Mouse (Mus musculus): Measurements from ENCODE around the gene Smyd4.

DNA sequence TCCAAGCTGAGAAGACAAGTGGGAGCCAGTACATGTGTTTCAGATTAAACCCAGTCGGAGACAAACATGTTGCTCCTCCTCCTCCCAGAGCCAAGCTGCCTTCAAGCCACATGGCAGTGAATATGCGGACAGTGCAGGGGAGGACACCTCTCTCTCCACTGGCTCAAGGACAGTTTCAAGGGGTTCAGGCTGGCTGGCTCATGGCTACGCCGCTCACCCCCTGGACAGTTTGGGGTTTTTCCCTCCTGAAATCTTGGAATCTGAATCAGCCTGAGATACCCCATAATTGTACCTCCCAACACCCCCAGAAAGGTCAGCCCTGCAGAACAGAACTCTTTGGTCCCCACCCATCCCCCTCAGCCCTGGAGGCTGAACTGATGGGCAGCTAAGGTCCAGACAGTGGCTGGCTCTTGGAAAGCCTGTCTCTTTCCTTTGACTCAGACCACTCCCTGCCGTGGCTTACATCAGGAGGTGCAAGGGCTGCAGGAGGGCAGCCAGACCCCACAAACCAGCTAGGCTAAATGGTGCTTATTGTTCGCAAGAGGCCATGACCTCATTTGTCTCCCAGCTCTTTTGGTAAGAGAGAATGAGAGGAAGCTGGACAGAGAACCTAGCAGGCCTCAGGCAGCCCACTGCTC, 73.3 kb downstream of the Smyd4 start:
- TF ChIP-seq CTCF (IDR thresholded peaks at IDR 0.05) (no peak), POLR2A (IDR thresholded peaks at IDR 0.05; ENCODE audit: insufficient read depth, low read depth, low read length) (no peak), EP300 (IDR thresholded peaks at IDR 0.05; ENCODE audit: insufficient read depth, low read depth, low read length) (no peak)
